Mouse (Mus musculus): Measurements from ENCODE around the gene Sgce.

DNA sequence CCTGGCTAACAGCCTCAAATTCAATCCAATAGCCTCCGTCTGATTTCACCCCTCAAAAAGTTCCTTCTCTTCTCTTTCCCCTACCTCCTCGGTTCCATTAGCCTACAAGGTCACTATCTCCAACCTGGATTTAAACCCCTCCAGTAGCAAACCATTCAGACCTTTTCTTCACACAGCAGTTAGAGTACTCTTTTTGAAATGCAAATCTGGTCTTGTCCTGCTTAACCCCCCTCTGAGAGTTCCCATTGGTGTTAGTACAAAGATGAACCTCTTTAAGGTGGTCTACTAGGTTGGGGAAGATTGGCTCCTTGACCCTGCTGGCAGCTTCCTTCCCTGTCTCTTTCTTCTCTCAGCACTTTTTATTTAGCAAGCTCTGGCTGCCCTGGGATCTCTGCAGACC is 8.3 kb downstream of the Sgce start:
- TF ChIP-seq CTCF (IDR thresholded peaks at IDR 0.05; ENCODE audit: borderline replicate concordance, extremely low read depth, insufficient read depth, insufficient read length), result no peak
- TF ChIP-seq POLR2A (IDR thresholded peaks at IDR 0.05; ENCODE audit: borderline replicate concordance, extremely low read depth, insufficient read depth, insufficient read length, poor library complexity, severe bottlenecking), result no peak

All from brain, embryonic 14.5 days (tissue).